Mouse (Mus musculus): Measurements from ENCODE around the gene Tmem132d.

DNA sequence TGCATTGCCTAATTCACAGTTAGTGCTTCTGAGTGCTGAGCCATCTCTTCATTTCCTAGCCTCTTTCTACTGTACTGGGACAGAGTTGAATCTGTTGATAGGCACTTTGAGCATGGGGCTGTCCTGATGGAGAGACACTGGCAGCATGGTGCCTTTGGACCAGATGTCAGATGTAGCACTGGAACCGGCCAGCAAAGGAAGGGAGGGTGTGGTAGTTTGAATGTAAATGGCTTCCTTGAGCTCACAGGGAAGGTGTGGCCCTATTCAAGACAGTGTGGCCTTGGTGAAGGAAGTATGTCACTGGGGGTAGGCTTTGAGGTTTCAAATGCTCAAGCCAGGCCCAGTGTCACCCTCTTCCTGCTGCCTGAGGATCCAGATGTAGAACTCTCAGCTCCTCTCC, 602.0 kb downstream of the Tmem132d start:
- TF ChIP-seq POLR2A (IDR thresholded peaks at IDR 0.05; ENCODE audit: borderline replicate concordance, extremely low read depth, low read depth, low read length), result no peak
- no peak for TF ChIP-seq CTCF (IDR thresholded peaks at IDR 0.05; ENCODE audit: insufficient read depth, low read length)
